Mouse (Mus musculus) liver, adult 2 months (tissue): ENCODE results near the gene Madcam1.

ENCODE experiments used
- CTCF ChIP-seq: fragments of 200-500 bp; IDR thresholded peaks from 2 replicates; pipeline ENCODE4 v1.5.1; 2011; ENCODE audit warnings: low read depth, low read length, control low read depth
- POLR2A ChIP-seq: fragments of 200-500 bp; IDR thresholded peaks from 2 replicates; pipeline ENCODE4 v1.6.1; 2011; ENCODE audit warnings: low read length, control low read depth; ENCODE audit not compliant: insufficient read depth; ENCODE audit errors: extremely low read depth

DNA sequence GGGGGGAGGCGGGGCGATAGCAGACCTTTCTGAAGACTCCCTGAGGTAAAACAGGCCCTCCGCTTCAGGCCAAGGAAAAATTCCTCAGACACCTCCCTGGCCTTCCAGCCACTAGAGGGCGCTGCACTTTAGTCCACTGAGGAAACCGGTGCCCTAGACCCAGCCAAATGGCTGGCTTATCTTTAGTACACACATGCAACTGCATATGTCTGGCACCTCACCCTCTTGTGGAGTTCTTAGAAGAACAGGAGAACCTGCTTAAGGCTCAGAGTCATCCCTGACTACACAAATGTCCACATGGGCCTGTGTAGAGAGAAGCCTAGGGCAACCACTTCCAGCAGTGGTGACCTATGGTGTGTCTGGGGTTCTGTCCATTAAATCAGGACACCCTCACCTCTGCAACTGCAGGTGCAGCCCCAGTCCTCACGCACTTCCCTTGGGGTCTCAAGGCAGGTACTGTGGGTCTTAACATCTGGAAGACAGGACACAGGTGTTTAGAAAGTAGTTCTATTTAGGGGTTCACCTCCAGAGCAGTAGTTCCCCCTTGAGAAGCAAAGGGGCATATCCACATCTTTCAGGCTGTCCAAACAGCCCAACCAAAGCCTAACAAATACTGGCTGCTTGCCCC lies 48.3 kb downstream of the Madcam1 start:
- TF ChIP-seq CTCF, result peak; percentile 88
- TF ChIP-seq POLR2A, result no peak
